Mouse (Mus musculus) lung, postnatal 0 days (tissue): Measurements from ENCODE around the gene Katna1. TPM values are rescaled to one million over a fixed set of nuclear protein-coding genes. Genes with fewer than 3 reads are reported as not detected.

Experiments
- ATAC-seq: fragments of 200-750 bp; cut with Nextera tagmentation; 2 replicates; pipeline ENCODE4 v1.8.0; 2017; ENCODE audit warnings: moderate library complexity
- DNase-seq: peaks from one replicate; pipeline ENCODE4 v3.0.0-alpha.2; 2016; ENCODE audit warnings: low spot score
- H3K27ac ChIP-seq: fragments of 300-500 bp; sonication (generic); 2 replicates; pipeline ENCODE4 v1.5.1; 2014; ENCODE audit warnings: antibody characterized with exemption, mild to moderate bottlenecking, low read length, mixed read lengths
- H3K27me3 ChIP-seq: fragments of 300-500 bp; sonication (generic); replicated peaks from 2 replicates; pipeline ENCODE4 v1.6.1; 2014; ENCODE audit warnings: low read length, mixed read lengths; ENCODE audit not compliant: insufficient read depth
- H3K36me3 ChIP-seq: fragments of 300-500 bp; sonication (generic); 2 replicates; pipeline ENCODE4 v1.6.1; 2014; ENCODE audit warnings: low read length, mixed read lengths; ENCODE audit not compliant: insufficient read depth
- H3K4me1 ChIP-seq: fragments of 300-500 bp; sonication (generic); 2 replicates; pipeline ENCODE4 v1.6.1; 2014; ENCODE audit warnings: antibody characterized with exemption, low read depth, low read length, mixed read lengths; ENCODE audit not compliant: insufficient read depth
- H3K4me2 ChIP-seq: fragments of 300-500 bp; sonication (generic); replicated peaks from 2 replicates; pipeline ENCODE4 v1.6.1; 2014; ENCODE audit warnings: low read depth, mild to moderate bottlenecking, low read length, moderate library complexity, mixed read lengths
- H3K4me3 ChIP-seq: fragments of 300-500 bp; sonication (generic); 2 replicates; pipeline ENCODE4 v1.5.1; 2014; ENCODE audit warnings: low read depth, low read length
- H3K9ac ChIP-seq: fragments of 300-500 bp; sonication (generic); replicated peaks from 2 replicates; pipeline ENCODE4 v1.6.1; 2014; ENCODE audit warnings: low read depth, mild to moderate bottlenecking
- H3K9me3 ChIP-seq: fragments of 300-500 bp; sonication (generic); 2 replicates; pipeline ENCODE4 v1.6.1; 2016; ENCODE audit warnings: low read length, mixed read lengths
- CTCF ChIP-seq: IDR thresholded peaks from 2 replicates; pipeline ENCODE4 v1.5.1; 2016; ENCODE audit warnings: antibody characterized with exemption, mild to moderate bottlenecking
- EP300 ChIP-seq: IDR thresholded peaks from 2 replicates; pipeline ENCODE4 v1.6.1; 2016; ENCODE audit warnings: antibody characterized with exemption, mild to moderate bottlenecking, control low read depth
- WGBS: fragments of 180-500 bp; shearing (Covaris S2); extraction: QIAGEN DNeasy Blood & Tissue Kit; methylation state at CpG from one replicate; pipeline ENCODE4 v1.1.7; 2014; 5-methylcytosine and 5-hydroxymethylcytosine counted together
- polyA plus RNA-seq: library from polyadenylated mRNA; unstranded; fragments of >200 nt; fragmentation: Nextera tagmentation; extraction: Ambion mirVana; gene quantifications from 2 replicates; pipeline ENCODE4 v1.2.1, GENCODE M21; 2015

Katna1 gene
- 30.6 and 33.6 TPM in 2 replicates for polyA plus RNA-seq

GRCm38 (mm10) chr10:7725751-7726500 lies at the start of gene Katna1:
Katna1 (plus strand) TSS chr10:7726000.
- Histone ChIP-seq H3K9ac (peak within 1 kb of the TSS; percentile 74), H3K4me1 (peaks cover 2% of the 10 kb centered on the region; the same call in 1 of the 2 replicates), H3K4me3 (peak within 1 kb of the TSS; percentile 89), H3K4me2 (peak within 1 kb of the TSS; percentile 91), H3K36me3 (no peaks in the 10 kb centered on the region), H3K27me3 (no peaks in the 10 kb centered on the region), H3K9me3 (no peaks in the 10 kb centered on the region), H3K27ac (peak within 1 kb of the TSS; percentile 74)
- ATAC-seq: peak; percentile 99
- 2% methylated on average over 46 of the region's 49 CpGs for WGBS
- TF ChIP-seq CTCF (no peak), EP300 (no peak)
- peak; percentile 99 for DNase-seq

DNA sequence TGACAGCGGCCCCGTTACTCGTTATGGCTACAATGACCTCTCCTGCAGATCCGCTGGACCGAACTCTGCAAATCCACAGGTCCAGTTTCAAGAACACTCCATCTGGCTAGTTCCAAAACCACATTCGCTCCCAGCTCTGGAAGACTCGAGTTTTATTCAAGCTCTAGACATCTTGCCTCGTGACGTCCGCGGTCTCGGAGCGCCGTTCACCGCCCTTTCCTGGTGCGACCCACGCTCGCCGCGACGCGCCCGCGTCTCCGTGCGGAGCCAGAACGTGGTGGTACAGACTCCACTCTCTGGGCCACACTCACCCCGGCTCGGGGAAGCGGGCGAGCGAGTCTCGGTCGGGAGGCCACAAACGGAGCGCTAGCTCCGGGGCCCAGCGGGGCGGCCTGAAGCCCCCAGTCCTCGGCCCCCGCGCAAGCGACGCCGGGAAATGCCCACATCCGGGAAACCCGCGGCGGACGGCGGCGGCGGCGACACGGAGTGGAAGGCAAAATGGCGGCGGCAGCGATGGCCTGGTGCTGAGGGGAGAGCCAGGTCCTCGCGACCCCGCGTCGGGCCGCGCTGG lies 45.0 kb upstream of the Katna1 start, which contains the start of the genes Pcmt1 and Lats1:
Gene Pcmt1, minus strand, starts transcription at position 406 of the 571 bp plus-strand sequence.
Gene Lats1, plus strand, starts transcription at position 484 of the 571 bp plus-strand sequence.
- Histone ChIP-seq H3K27me3 (no peaks in the 10 kb centered on the region), H3K36me3 (no peaks in the 10 kb centered on the region), H3K9me3 (no peaks in the 10 kb centered on the region), H3K4me1 (peaks cover 15% of the 10 kb centered on the region; the same call in 1 of the 2 replicates), H3K4me2 (peak within 1 kb of the TSS; percentile 85), H3K9ac (peak within 1 kb of the TSS; percentile 99), H3K4me3 (peak within 1 kb of the TSS; percentile 99), H3K27ac (peak within 1 kb of the TSS; percentile 98)
- WGBS: under 1% methylated on average over 46 of the region's 65 CpGs
- ATAC-seq (peak; percentile 90), DNase-seq (peak; percentile 91)
- no peak for TF ChIP-seq EP300
- TF ChIP-seq CTCF: 0 out of 2 replicates have a peak, but pooled peaks have one; percentile 3

DNA sequence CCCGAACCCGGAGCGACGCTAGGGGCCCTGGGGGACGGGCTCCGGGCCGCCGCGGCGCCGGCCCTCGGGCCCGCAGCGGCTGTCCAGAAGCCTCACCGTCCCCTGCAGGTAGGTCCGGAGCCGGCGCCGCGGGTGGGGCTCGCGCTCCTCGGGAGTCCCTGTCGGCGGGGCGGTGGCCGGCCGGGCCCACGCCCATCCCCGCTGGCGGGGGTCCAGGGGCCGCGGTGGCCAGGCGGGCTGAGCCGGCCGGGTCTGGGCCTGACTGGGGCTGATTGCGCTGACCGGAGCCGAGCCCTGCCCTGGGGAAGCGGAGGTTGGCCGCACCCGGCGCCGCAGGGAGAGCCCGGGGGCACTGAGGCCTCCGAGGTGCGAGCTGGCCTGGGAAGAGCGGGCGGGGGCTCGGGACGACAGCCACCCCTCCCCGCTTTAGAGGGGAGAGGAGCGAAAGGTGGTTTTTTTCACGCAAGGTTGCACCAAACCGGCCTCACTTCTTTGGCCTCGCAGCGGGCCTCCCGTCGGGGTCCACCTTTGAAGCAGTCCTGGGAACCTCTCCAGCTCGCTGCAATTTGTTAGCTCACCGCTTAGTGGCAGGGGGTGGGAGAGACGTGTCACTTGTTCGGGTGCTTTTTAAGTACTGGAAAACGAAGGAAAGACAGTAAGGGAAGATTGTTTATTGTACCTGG lies 44.3 kb upstream of the Katna1 start:
- Histone ChIP-seq H3K9ac (peak overlapping the region; percentile 99), H3K27me3 (no peaks in the 10 kb centered on the region), H3K36me3 (no peaks in the 10 kb centered on the region), H3K4me3 (peak overlapping the region; percentile 99), H3K27ac (peak overlapping the region; percentile 98), H3K4me2 (peak overlapping the region; percentile 85), H3K4me1 (peaks cover 15% of the 10 kb centered on the region; the same call in 1 of the 2 replicates), H3K9me3 (no peaks in the 10 kb centered on the region)
- DNase-seq: peak; percentile 88
- peak; percentile 92 for ATAC-seq
- TF ChIP-seq CTCF (peak; percentile 58), EP300 (no peak)
- under 1% methylated on average over 58 of the region's 64 CpGs for WGBS

DNA sequence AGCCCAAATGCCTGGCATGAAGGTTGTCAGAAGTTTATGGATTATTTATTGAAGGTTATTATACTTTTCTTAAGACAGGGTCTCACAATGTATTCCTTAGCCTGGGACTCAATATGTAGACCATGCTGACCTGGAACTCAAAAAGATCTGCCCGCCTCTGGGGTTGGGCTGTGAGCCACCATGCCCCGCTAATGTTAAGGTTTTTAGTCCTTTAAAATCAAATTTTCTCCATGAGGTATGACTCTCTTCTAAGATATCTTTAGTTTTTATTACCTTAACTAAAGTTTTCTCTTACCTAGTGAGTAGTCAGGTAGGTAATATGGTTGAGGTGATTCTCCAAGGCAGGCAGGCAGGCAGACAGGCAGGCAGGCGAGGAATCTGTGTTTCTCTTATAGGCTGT lies 43.6 kb upstream of the Katna1 start:
- Histone ChIP-seq H3K4me3 (peak overlapping the region; percentile 99), H3K4me1 (peaks cover 15% of the 10 kb centered on the region; the same call in 1 of the 2 replicates), H3K9me3 (no peaks in the 10 kb centered on the region), H3K4me2 (peak overlapping the region; percentile 85), H3K9ac (peak overlapping the region; percentile 99), H3K36me3 (no peaks in the 10 kb centered on the region), H3K27me3 (no peaks in the 10 kb centered on the region), H3K27ac (peak overlapping the region; percentile 98; the same call in 1 of the 2 replicates)
- TF ChIP-seq CTCF (no peak), EP300 (no peak)
- no peak for DNase-seq
- WGBS: 41% methylated on average over 3 of the region's 3 CpGs
- no peak for ATAC-seq

DNA sequence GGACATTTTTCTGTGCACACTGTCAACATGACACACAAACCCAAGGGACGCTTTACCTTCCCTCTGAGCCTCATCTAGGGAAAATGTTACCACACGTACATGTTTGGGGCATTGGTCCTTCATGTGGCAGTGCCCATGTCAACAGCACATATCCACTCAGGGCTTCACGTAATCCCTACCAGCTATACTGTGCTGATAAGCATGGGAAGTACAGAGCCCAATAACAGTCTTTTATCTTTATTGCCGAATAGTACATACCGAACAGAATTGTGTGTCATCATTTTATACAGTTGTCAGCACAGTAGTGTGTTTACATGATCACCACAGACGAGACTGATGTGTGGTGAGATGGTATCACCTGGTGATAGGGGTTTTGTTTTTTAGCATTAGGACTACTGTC lies 38.9 kb upstream of the Katna1 start:
- ATAC-seq: no peak
- Histone ChIP-seq H3K4me2 (no peak overlapping the region), H3K27ac (no peak overlapping the region), H3K36me3 (no peaks in the 10 kb centered on the region; the same call in 1 of the 2 replicates), H3K9ac (no peak overlapping the region), H3K9me3 (no peaks in the 10 kb centered on the region), H3K4me1 (peaks cover 8% of the 10 kb centered on the region; the same call in 1 of the 2 replicates), H3K4me3 (no peak overlapping the region), H3K27me3 (no peaks in the 10 kb centered on the region)
- TF ChIP-seq EP300 (no peak), CTCF (no peak)
- WGBS: 84% methylated on average over 6 of the region's 6 CpGs
- no peak for DNase-seq

GRCm38 (mm10) chr10:7695286-7695685 lies 30.5 kb upstream of the Katna1 start:
- no peak overlapping the region for H3K9ac ChIP-seq
- TF ChIP-seq CTCF (peak; percentile 28; the same call in 1 of the 2 replicates), EP300 (no peak)
- no peak for DNase-seq
- no peaks in the 10 kb centered on the region for H3K4me1 ChIP-seq
- no peak overlapping the region for H3K4me3 ChIP-seq
- ATAC-seq: no peak
- no peaks in the 10 kb centered on the region for H3K9me3 ChIP-seq
- no peak overlapping the region for H3K4me2 ChIP-seq
- peaks cover 30% of the 10 kb centered on the region for H3K36me3 ChIP-seq
- H3K27me3 ChIP-seq: no peaks in the 10 kb centered on the region
- no peak overlapping the region for H3K27ac ChIP-seq
